Mouse (Mus musculus) monocyte, adult 2 months (primary cell): ENCODE measurements around the gene Fkbp8.
A peak's percentile ranks its signal among the peaks of the same experiment; 100 is the strongest.

ENCODE experiments used
- DNase-seq, 2 experiments: peaks; one replicate each; pipeline ENCODE4 v3.0.0; 2022; ENCODE audit warnings: low spot score in 2 of 2, low read depth in 1 of 2

Fkbp8 gene

GRCm38 (mm10) chr8:70527512-70528181, at the start of gene Fkbp8, which contains the start of gene Kxd1:
Gene Fkbp8 (plus strand): TSS chr8:70527724.
Gene Kxd1 (minus strand): TSS chr8:70527956.
- DNase-seq, result peak; percentile 77 to 91

GRCm38 (mm10) chr8:70481908-70482307, 45.6 kb upstream of the Fkbp8 start:
- DNase-seq, result no peak

GRCm38 (mm10) chr8:70482943-70483342, 44.6 kb upstream of the Fkbp8 start:
- no peak for DNase-seq

GRCm38 (mm10) chr8:70486191-70486681, 41.3 kb upstream of the Fkbp8 start:
- DNase-seq, result no peak

- DNase-seq, result no peak
These were observed 40.5 kb upstream of the Fkbp8 start, which contains the start of gene Tmem59l for GRCm38 (mm10) chr8:70486941-70487520. Gene Tmem59l (minus strand): TSS chr8:70487358.

- no peak for DNase-seq
These were observed 39.3 kb upstream of the Fkbp8 start for GRCm38 (mm10) chr8:70487993-70488796.

GRCm38 (mm10) chr8:70488931-70489470, 38.5 kb upstream of the Fkbp8 start:
- no peak for DNase-seq

- no peak for DNase-seq
These were observed 37.9 kb upstream of the Fkbp8 start for GRCm38 (mm10) chr8:70489576-70489975.

GRCm38 (mm10) chr8:70490061-70490879, 37.3 kb upstream of the Fkbp8 start:
- no peak for DNase-seq

GRCm38 (mm10) chr8:70490880-70491495, 36.5 kb upstream of the Fkbp8 start:
- DNase-seq, result no peak

GRCm38 (mm10) chr8:70492664-70493640, 34.6 kb upstream of the Fkbp8 start, which contains the start of gene Crlf1:
Gene Crlf1 (plus strand): TSS chr8:70493158.
- no peak for DNase-seq

- DNase-seq, result no peak
These were observed 33.7 kb upstream of the Fkbp8 start for GRCm38 (mm10) chr8:70493692-70494415.

GRCm38 (mm10) chr8:70494416-70494945, 33.0 kb upstream of the Fkbp8 start:
- no peak for DNase-seq

- DNase-seq, result no peak
These were observed 32.3 kb upstream of the Fkbp8 start for GRCm38 (mm10) chr8:70495001-70495770.

GRCm38 (mm10) chr8:70495771-70496062, 31.8 kb upstream of the Fkbp8 start:
- DNase-seq, result no peak

GRCm38 (mm10) chr8:70500386-70501301, 26.9 kb upstream of the Fkbp8 start:
- DNase-seq, result no peak
